Mouse (Mus musculus) testis, adult 2 months (tissue): ENCODE data around the gene Axdnd1. TPM values are rescaled to one million over a fixed set of nuclear protein-coding genes. Genes with fewer than 3 reads are reported as not detected.

ENCODE experiments used
- H3K27ac ChIP-seq: fragments of 200-500 bp; 2 replicates; pipeline ENCODE4 v1.5.1; 2012; ENCODE audit warnings: low read depth, low read length; ENCODE audit not compliant: control insufficient read depth, insufficient read depth
- H3K27me3 ChIP-seq: fragments of 200-500 bp; 2 replicates; pipeline ENCODE4 v1.6.1; 2012; ENCODE audit warnings: mild to moderate bottlenecking, low read length, moderate library complexity; ENCODE audit not compliant: control insufficient read depth, insufficient read depth
- H3K36me3 ChIP-seq: fragments of 200-500 bp; 2 replicates; pipeline ENCODE4 v1.6.1; 2012; ENCODE audit warnings: mild to moderate bottlenecking, low read length; ENCODE audit not compliant: control insufficient read depth, insufficient read depth
- H3K4me1 ChIP-seq: fragments of 200-500 bp; 2 replicates; pipeline ENCODE4 v1.6.1; 2012; ENCODE audit warnings: low read length; ENCODE audit not compliant: control insufficient read depth, insufficient read depth
- H3K4me3 ChIP-seq: fragments of 200-500 bp; 2 replicates; pipeline ENCODE4 v1.5.1; 2012; ENCODE audit warnings: low read depth, mild to moderate bottlenecking, low read length, moderate library complexity, mixed read lengths; ENCODE audit not compliant: control insufficient read depth
- CTCF ChIP-seq: fragments of 200-500 bp; IDR thresholded peaks from 2 replicates; pipeline ENCODE4 v1.5.1; 2012; ENCODE audit warnings: low read depth, mild to moderate bottlenecking, inconsistent platforms, low read length, moderate library complexity; ENCODE audit not compliant: control insufficient read depth, insufficient read depth, insufficient replicate concordance
- POLR2A ChIP-seq: fragments of 200-500 bp; IDR thresholded peaks from 2 replicates; pipeline ENCODE4 v1.6.1; 2012; ENCODE audit warnings: low read depth, mild to moderate bottlenecking, inconsistent platforms, low read length, moderate library complexity; ENCODE audit not compliant: control insufficient read depth
- polyA plus RNA-seq: library from polyadenylated mRNA; depleted of rRNA; stranded (reverse); fragments of >200 nt; gene quantifications from 2 replicates; pipeline ENCODE4 v1.2.3, GENCODE M21; 2012; rRNA removed

Gene Axdnd1
- 151 and 198 TPM in 2 replicates for polyA plus RNA-seq

DNA sequence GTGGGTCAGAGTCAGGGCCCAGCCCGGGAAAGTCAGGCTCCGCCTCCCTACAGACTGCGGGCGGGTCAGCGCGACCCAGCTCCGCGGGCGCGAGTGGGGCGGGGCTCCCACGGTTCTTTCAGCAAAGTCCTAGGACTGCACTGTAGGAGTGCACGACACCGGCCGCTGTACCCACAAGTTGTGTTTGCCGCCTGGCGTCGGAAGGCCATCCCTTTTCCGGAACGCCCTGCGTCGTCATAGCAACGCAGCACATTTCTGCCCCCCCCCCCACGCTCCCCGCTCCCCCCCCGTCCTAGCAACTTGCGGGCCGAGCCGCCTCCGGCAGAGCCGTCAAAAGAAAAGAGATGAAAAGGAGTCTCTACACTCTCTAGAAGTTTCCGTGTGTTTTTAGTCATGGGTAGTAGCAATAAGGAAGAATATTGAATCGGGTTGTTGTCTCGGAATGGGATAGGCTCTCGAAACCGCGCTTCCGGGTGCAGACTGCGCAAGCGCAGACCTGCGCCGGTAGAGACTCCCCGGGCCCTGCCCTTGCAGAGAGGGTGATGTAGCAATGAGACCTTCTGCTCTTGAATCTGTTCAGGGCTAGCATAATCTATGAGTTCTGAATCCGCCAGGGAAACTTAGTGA, at the start of gene Axdnd1:
Gene Axdnd1 (minus strand): TSS at position 489 of the 627 bp plus-strand sequence.
- H3K4me3 ChIP-seq, result peak within 1 kb of the TSS; percentile 97
- no peaks in the 10 kb centered on the region; the same call in 1 of the 2 replicates for H3K4me1 ChIP-seq
- H3K36me3 ChIP-seq, result no peaks in the 10 kb centered on the region
- H3K27ac ChIP-seq, result peak within 1 kb of the TSS; percentile 91
- peak; percentile 66; the same call in 1 of the 2 replicates for TF ChIP-seq POLR2A
- no peak for TF ChIP-seq CTCF
- no peaks in the 10 kb centered on the region for H3K27me3 ChIP-seq

DNA sequence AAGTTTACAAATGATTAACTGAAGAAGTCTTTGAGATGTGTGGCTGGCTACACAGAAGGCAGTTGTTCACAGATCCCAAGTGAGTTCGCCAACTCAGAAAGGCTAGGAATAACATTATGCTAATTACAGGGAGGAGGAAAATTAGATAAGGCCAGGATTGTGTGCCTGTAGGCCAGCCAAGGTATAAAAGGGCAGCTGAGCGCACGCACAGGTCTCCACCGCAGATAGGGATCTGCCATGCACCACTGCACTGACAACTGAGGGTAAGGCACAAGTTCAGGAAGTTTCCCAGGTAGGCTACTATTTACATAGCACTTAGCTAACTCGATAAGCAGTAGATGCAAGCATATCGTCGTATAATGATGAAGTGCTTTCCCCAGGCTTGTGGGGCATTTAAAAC, 49.6 kb upstream of the Axdnd1 start:
- H3K4me3 ChIP-seq, result no peak overlapping the region
- TF ChIP-seq CTCF, result no peak
- no peak for TF ChIP-seq POLR2A
- H3K4me1 ChIP-seq, result peaks cover 6% of the 10 kb centered on the region
- H3K27ac ChIP-seq, result no peak overlapping the region
- no peaks in the 10 kb centered on the region; the same call in 1 of the 2 replicates for H3K36me3 ChIP-seq
- H3K27me3 ChIP-seq, result no peaks in the 10 kb centered on the region

DNA sequence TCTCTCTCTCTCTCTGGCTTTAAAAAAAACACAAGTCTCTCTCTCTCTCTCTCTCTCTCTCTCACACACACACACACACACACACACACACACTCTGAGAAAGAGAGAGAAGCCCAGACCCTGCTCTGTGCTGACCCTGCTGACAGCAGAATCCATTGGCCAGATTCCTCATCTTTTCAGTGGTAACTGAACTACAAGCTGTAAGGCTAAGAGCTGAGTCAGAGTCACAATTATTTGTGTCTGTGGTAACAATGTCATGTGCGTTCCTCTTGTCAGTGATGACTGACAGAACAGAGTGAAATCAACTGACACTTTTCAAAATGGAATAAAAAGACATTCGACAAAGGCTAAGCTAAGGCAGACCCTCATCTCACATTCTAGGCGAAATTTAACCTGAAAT, 47.6 kb upstream of the Axdnd1 start:
- TF ChIP-seq POLR2A (no peak), CTCF (no peak)
- no peak overlapping the region for H3K4me3 ChIP-seq
- peaks cover 3% of the 10 kb centered on the region for H3K4me1 ChIP-seq
- no peaks in the 10 kb centered on the region; the same call in 1 of the 2 replicates for H3K36me3 ChIP-seq
- no peak overlapping the region for H3K27ac ChIP-seq
- H3K27me3 ChIP-seq, result no peaks in the 10 kb centered on the region

DNA sequence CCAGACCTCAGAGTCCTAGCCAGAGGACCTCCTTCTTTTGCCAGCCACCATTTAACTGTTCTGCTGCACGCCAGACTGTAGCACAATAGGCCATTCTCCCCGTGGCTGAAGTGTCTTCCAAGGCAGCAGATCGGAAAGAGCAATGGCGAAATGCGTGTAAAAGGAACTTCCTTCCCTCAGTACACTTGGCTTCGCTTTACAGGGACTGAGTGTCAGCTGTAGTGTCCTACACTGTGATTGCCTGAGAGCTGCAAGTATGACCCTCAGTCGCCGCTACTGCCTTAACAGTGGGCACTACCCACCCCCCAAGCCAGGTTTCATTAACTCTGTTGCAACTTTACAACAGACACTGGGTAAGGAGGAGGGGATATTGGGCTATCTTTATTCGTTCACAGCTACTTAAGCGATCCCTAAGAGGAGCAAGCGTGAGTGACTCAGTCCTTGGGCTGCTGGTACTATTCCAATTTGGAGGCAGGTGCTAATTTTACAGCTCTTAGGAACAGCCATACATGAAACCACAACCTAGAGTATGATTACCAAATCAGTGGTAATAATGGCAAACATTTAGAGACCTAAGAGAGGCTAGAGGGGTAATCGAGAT, 46.8 kb upstream of the Axdnd1 start:
- H3K4me3 ChIP-seq, result no peak overlapping the region
- TF ChIP-seq POLR2A, result no peak
- no peak for TF ChIP-seq CTCF
- H3K36me3 ChIP-seq, result no peaks in the 10 kb centered on the region; the same call in 1 of the 2 replicates
- no peaks in the 10 kb centered on the region for H3K27me3 ChIP-seq
- H3K27ac ChIP-seq, result peak overlapping the region; percentile 49
- no peaks in the 10 kb centered on the region; the same call in none of the 2 replicates for H3K4me1 ChIP-seq

DNA sequence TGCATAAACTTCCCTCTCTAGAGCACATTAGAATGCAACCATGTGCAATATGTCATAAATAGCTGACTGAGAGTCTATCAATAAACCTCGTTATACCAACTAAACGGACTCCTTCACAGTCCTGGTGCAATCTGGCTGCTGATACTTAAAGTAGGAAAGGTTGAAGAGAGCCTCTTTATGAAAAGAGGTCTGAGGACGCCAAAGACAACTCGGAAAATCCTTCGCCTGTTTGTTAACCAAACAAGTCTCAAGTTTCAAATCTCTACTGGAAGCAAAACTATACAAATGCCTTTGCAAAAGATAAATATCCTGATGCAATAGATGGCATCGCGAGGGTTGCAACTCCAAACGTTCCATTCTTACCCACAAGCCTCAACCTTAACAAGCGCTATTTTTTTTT, 44.0 kb upstream of the Axdnd1 start:
- Histone ChIP-seq H3K36me3 (no peaks in the 10 kb centered on the region; the same call in 1 of the 2 replicates), H3K4me3 (no peak overlapping the region), H3K27me3 (no peaks in the 10 kb centered on the region), H3K4me1 (peaks cover 5% of the 10 kb centered on the region; the same call in 1 of the 2 replicates), H3K27ac (no peak overlapping the region)
- TF ChIP-seq POLR2A (no peak), CTCF (no peak)

DNA sequence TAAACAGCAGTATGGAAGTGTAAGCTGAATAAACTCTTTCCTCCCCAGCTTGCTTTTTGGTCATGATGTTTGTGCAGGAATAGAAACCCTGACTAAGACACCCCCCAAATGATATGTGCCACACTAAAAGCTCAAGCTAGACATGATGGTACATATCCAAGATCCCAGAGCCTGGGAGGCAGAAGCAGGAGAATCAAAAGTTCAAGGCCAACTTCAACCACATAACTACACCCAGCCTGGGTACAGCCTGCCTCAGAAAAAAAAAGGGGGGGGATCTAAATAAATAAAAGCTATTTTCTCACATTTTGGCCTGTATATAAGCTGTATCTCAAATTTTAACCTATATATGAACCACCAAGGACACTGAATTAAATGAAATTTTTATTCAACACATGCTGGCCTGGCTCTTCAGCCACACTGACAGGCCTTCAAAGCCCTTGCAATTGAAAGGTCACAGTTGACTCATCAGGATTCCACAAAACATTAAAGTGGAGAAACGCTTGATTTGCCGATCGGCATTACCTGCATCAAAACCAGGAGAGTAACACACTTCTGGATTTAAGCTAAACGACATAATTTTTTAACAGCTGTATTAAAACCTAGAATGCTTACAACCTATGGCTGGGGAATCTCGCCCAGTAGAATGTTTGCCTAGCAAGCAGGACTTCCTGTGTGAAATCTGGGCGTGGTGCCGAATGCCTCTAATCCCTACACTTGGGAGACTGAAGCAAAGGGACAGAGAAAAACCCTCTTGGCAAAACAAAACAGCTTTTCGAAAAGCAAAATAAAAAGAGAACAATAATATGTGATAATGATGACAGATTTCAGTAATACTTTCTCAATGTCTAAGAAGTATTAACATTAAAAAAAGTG, 43.3 kb upstream of the Axdnd1 start:
- Histone ChIP-seq H3K4me1 (peaks cover 5% of the 10 kb centered on the region; the same call in 1 of the 2 replicates), H3K27me3 (no peaks in the 10 kb centered on the region), H3K27ac (no peak overlapping the region), H3K36me3 (no peaks in the 10 kb centered on the region; the same call in 1 of the 2 replicates), H3K4me3 (no peak overlapping the region)
- TF ChIP-seq CTCF, result no peak
- TF ChIP-seq POLR2A, result no peak
